ENCODE assay signal across 32 mouse cellular contexts in genomic region chr1:134563726-134564125, GRCm38 (mm10). TPM values are rescaled to one million over a fixed set of nuclear protein-coding genes. Genes with fewer than 3 reads are reported as not detected.
DNase-seq lines count a peak whose midpoint lies in the region; ATAC-seq and TF ChIP-seq lines count a peak whose summit lies in the region.
"Had no signal": no experiment of that assay in that cellular context is flagged by ENCODE, and none has a peak within 500 bp of the region (broad histone marks: within the 10 kb centered on the region; RNA-seq: fewer than 3 reads in every experiment).

No protein-coding gene starts in this region.

- H3K36me3 ChIP-seq in heart, embryonic 11.5 days (ENCODE audit: control insufficient read depth, insufficient read depth, low read length) = no peaks in the 10 kb centered on the region
- H3K36me3 ChIP-seq in midbrain, embryonic 13.5 days = no peaks in the 10 kb centered on the region
- no peaks in the 10 kb centered on the region for H3K36me3 ChIP-seq in midbrain, embryonic 10.5 days
- peaks cover 12% of the 10 kb centered on the region for H3K36me3 ChIP-seq in E14TG2a.4 (ENCODE audit: insufficient read depth, low read length)
- H3K36me3 ChIP-seq in midbrain, embryonic 16.5 days (ENCODE audit: control insufficient read depth, insufficient read depth, low read length) = no peaks in the 10 kb centered on the region
- H3K36me3 ChIP-seq: embryonic facial prominence, embryonic 12.5 days; heart, embryonic 15.5 days; intestine, embryonic 15.5 days; limb, embryonic 13.5 days; lung, embryonic 15.5 days; midbrain, embryonic 12.5 days had no signal

- no peak for ATAC-seq in heart, embryonic 11.5 days (replicated peaks; ENCODE audit: insufficient number of reproducible peaks, low FRiP score, low TSS enrichment)
- ATAC-seq in midbrain, embryonic 13.5 days = no peak
- ATAC-seq in midbrain, embryonic 16.5 days = no peak
- ATAC-seq: forebrain, postnatal 0 days; intestine, embryonic 15.5 days had no signal

- no peak overlapping the region for H3K27ac ChIP-seq in heart, embryonic 11.5 days (ENCODE audit: low read depth, low read length)
- no peak overlapping the region for H3K27ac ChIP-seq in midbrain, embryonic 13.5 days
- no peak overlapping the region for H3K27ac ChIP-seq in midbrain, embryonic 10.5 days (replicated peaks)
- no peak overlapping the region for H3K27ac ChIP-seq in midbrain, embryonic 16.5 days (ENCODE audit: low read length)
- H3K27ac ChIP-seq: embryonic facial prominence, embryonic 12.5 days; heart, embryonic 15.5 days; hindbrain, embryonic 14.5 days; intestine, embryonic 15.5 days; limb, embryonic 13.5 days; lung, embryonic 15.5 days; midbrain, embryonic 12.5 days; stomach, postnatal 0 days had no signal

- no peak for TF ChIP-seq CTCF in E14TG2a.4 (conservative IDR thresholded peaks at IDR 0.05; ENCODE audit: low read length)

- H3K9ac ChIP-seq in heart, embryonic 11.5 days (ENCODE audit: low read depth, low read length) = no peak overlapping the region
- H3K9ac ChIP-seq in midbrain, embryonic 13.5 days (replicated peaks) = no peak overlapping the region
- no peak overlapping the region for H3K9ac ChIP-seq in midbrain, embryonic 16.5 days (ENCODE audit: low read depth, low read length)
- H3K9ac ChIP-seq: embryonic facial prominence, embryonic 12.5 days; forebrain, postnatal 0 days; heart, embryonic 15.5 days; hindbrain, embryonic 14.5 days; intestine, embryonic 15.5 days; limb, embryonic 13.5 days; lung, embryonic 15.5 days; midbrain, embryonic 12.5 days had no signal

- 93% methylated on average over 3 of the region's 3 CpGs for WGBS in heart, embryonic 11.5 days (ENCODE audit: insufficient replicate concordance)
- 88% methylated on average over 3 of the region's 3 CpGs for WGBS in midbrain, embryonic 13.5 days
- WGBS in midbrain, embryonic 10.5 days = 88% methylated on average over 3 of the region's 3 CpGs
- 85% methylated on average over 3 of the region's 3 CpGs for WGBS in midbrain, embryonic 16.5 days

- no peaks in the 10 kb centered on the region for H3K9me3 ChIP-seq in heart, embryonic 11.5 days (replicated peaks; ENCODE audit: control insufficient read depth, low read length)
- H3K9me3 ChIP-seq in midbrain, embryonic 13.5 days = no peaks in the 10 kb centered on the region
- H3K9me3 ChIP-seq in midbrain, embryonic 10.5 days (replicated peaks) = no peaks in the 10 kb centered on the region
- no peaks in the 10 kb centered on the region for H3K9me3 ChIP-seq in E14TG2a.4 (ENCODE audit: low read length)
- H3K9me3 ChIP-seq in midbrain, embryonic 16.5 days (replicated peaks; ENCODE audit: control insufficient read depth, low read length, poor library complexity, severe bottlenecking) = no peaks in the 10 kb centered on the region
- H3K9me3 ChIP-seq: embryonic facial prominence, embryonic 12.5 days; heart, embryonic 15.5 days; intestine, embryonic 15.5 days; limb, embryonic 13.5 days; lung, embryonic 15.5 days; midbrain, embryonic 12.5 days had no signal

- no peak overlapping the region for H3K4me2 ChIP-seq in heart, embryonic 11.5 days
- peak overlapping the region; percentile 29 for H3K4me2 ChIP-seq in midbrain, embryonic 13.5 days (replicated peaks)
- peak overlapping the region; percentile 19; the same call in 1 of the 2 replicates for H3K4me2 ChIP-seq in midbrain, embryonic 16.5 days (ENCODE audit: low read length)
- H3K4me2 ChIP-seq: embryonic facial prominence, embryonic 12.5 days; heart, embryonic 15.5 days; intestine, embryonic 15.5 days; liver, embryonic 11.5 days; lung, embryonic 15.5 days; midbrain, embryonic 12.5 days had no signal

- no peaks in the 10 kb centered on the region for H3K27me3 ChIP-seq in heart, embryonic 11.5 days (ENCODE audit: control insufficient read depth, insufficient read depth, low read length)
- no peaks in the 10 kb centered on the region for H3K27me3 ChIP-seq in midbrain, embryonic 13.5 days
- H3K27me3 ChIP-seq in midbrain, embryonic 10.5 days (ENCODE audit: low read depth, poor library complexity, severe bottlenecking) = no peaks in the 10 kb centered on the region
- no peaks in the 10 kb centered on the region for H3K27me3 ChIP-seq in E14TG2a.4 (ENCODE audit: insufficient read depth, low read length)
- no peaks in the 10 kb centered on the region for H3K27me3 ChIP-seq in midbrain, embryonic 16.5 days (ENCODE audit: control insufficient read depth, insufficient read depth, low read depth, low read length)
- H3K27me3 ChIP-seq: embryonic facial prominence, embryonic 12.5 days; heart, embryonic 15.5 days; intestine, embryonic 15.5 days; limb, embryonic 13.5 days; lung, embryonic 15.5 days; midbrain, embryonic 12.5 days had no signal

- 0 out of 2 replicates have a peak, but pooled peaks cover 5% of the 10 kb centered on the region for H3K4me1 ChIP-seq in heart, embryonic 11.5 days (ENCODE audit: control insufficient read depth, insufficient read depth, low read length)
- H3K4me1 ChIP-seq in midbrain, embryonic 13.5 days (replicated peaks) = peaks cover 60% of the 10 kb centered on the region
- H3K4me1 ChIP-seq in midbrain, embryonic 10.5 days = peaks cover 47% of the 10 kb centered on the region
- peaks cover 78% of the 10 kb centered on the region for H3K4me1 ChIP-seq in E14TG2a.4 (replicated peaks; ENCODE audit: low read depth, low read length)
- H3K4me1 ChIP-seq in midbrain, embryonic 16.5 days (ENCODE audit: control insufficient read depth, insufficient read depth, low read length) = peaks cover 47% of the 10 kb centered on the region

- DNase-seq in heart, adult 11 months = peak; percentile 80
- no peak for DNase-seq in midbrain, embryonic 10.5 days (ENCODE audit: low spot score)
- no peak for DNase-seq in cerebellum, postnatal 14 days
- DNase-seq: adrenal gland, adult 8-10 months; cerebellum, adult 2 months; cerebellum, postnatal 25 days; forebrain, postnatal 0 days; kidney, adult 2 months; kidney, postnatal 4 days; right cerebral cortex, adult 18-20 months; right cerebral cortex, postnatal 4 days; thymus, postnatal 4 days had no signal

- H3K4me3 ChIP-seq in heart, embryonic 11.5 days (ENCODE audit: low read depth, low read length) = no peak overlapping the region
- H3K4me3 ChIP-seq in midbrain, embryonic 13.5 days (replicated peaks) = no peak overlapping the region
- H3K4me3 ChIP-seq in midbrain, embryonic 10.5 days = no peak overlapping the region
- H3K4me3 ChIP-seq in E14TG2a.4 (replicated peaks; ENCODE audit: low read length) = peak overlapping the region; percentile 99
- H3K4me3 ChIP-seq in midbrain, embryonic 16.5 days (ENCODE audit: low read depth, low read length) = no peak overlapping the region
- H3K4me3 ChIP-seq: embryonic facial prominence, embryonic 12.5 days; erythroblast, embryonic 14.5 days; heart, embryonic 15.5 days; intestine, embryonic 15.5 days; limb, embryonic 13.5 days; lung, embryonic 15.5 days; midbrain, embryonic 12.5 days; myocyte had no signal

RNA-seq across cellular contexts. Expression of gene Kdm5b, which starts 3.8 kb away (rescaled TPM):
- 34.9 and 35.9 TPM in 2 replicates for polyA plus RNA-seq in heart, embryonic 11.5 days (2014; fragmentation: Nextera tagmentation; extraction: Ambion mirVana)
- 110 and 111 TPM in 2 replicates for polyA plus RNA-seq in midbrain, embryonic 13.5 days (2015; fragmentation: Nextera tagmentation; extraction: Ambion mirVana)
- polyA plus RNA-seq in midbrain, embryonic 10.5 days (2016; fragmentation: Nextera tagmentation; extraction: Ambion mirVana) = 60.9 and 69.2 TPM in 2 replicates
- 66.5 and 78.9 TPM in 2 replicates for polyA plus RNA-seq in midbrain, embryonic 16.5 days (2015; fragmentation: Nextera tagmentation; extraction: Ambion mirVana)

RNA-seq across cellular contexts. Expression of gene Mgat4e, which starts 14.2 kb away (rescaled TPM):
- not detected in 2 replicates for polyA plus RNA-seq in heart, embryonic 11.5 days (2014; fragmentation: Nextera tagmentation; extraction: Ambion mirVana)
- not detected in 2 replicates for polyA plus RNA-seq in midbrain, embryonic 13.5 days (2015; fragmentation: Nextera tagmentation; extraction: Ambion mirVana)
- polyA plus RNA-seq in midbrain, embryonic 10.5 days (2016; fragmentation: Nextera tagmentation; extraction: Ambion mirVana) = not detected in 2 replicates
- polyA plus RNA-seq in midbrain, embryonic 16.5 days (2015; fragmentation: Nextera tagmentation; extraction: Ambion mirVana) = not detected in 2 replicates
- polyA plus RNA-seq: cerebellum, adult 2 months; erythroblast, embryonic 14.5 days; forebrain, embryonic 11.5 days; forebrain, postnatal 0 days; heart, embryonic 15.5 days; hindbrain, embryonic 14.5 days; intestine, embryonic 15.5 days; kidney, embryonic 16.5 days; limb, embryonic 13.5 days; liver, embryonic 11.5 days; liver, embryonic 16.5 days; lung, embryonic 15.5 days; midbrain, embryonic 12.5 days; myocyte; spleen, adult 2 months; stomach, postnatal 0 days; thymus, postnatal 0 days had no signal
